Mouse (Mus musculus) hindbrain, postnatal 0 days (tissue): ENCODE measurements around the gene Ebf3. TPM values are rescaled to one million over a fixed set of nuclear protein-coding genes. Genes with fewer than 3 reads are reported as not detected.
A peak's percentile ranks its signal among the peaks of the same experiment; 100 is the strongest.

ENCODE experiments used
- ATAC-seq: fragments of 200-750 bp; cut with Nextera tagmentation; 2 replicates; pipeline ENCODE4 v1.8.0; 2017; ENCODE audit warnings: mild to moderate bottlenecking, moderate TSS enrichment, moderate library complexity
- DNase-seq: peaks from one replicate; pipeline ENCODE4 v3.0.0-alpha.2; 2015; ENCODE audit warnings: low spot score
- H3K27ac ChIP-seq: fragments of 300-500 bp; sonication (generic); 2 replicates; pipeline ENCODE4 v1.5.1; 2014; ENCODE audit warnings: mild to moderate bottlenecking
- H3K27me3 ChIP-seq: fragments of 300-500 bp; sonication (generic); 2 replicates; pipeline ENCODE4 v1.6.1; 2014; ENCODE audit warnings: low read length, mixed read lengths; ENCODE audit not compliant: insufficient read depth
- H3K36me3 ChIP-seq: fragments of 300-500 bp; sonication (generic); 2 replicates; pipeline ENCODE4 v1.6.1; 2014; ENCODE audit warnings: low read length, mixed read lengths; ENCODE audit not compliant: insufficient read depth
- H3K4me1 ChIP-seq: fragments of 300-500 bp; sonication (generic); 2 replicates; pipeline ENCODE4 v1.6.1; 2014; ENCODE audit warnings: antibody characterized with exemption, low read length, mixed read lengths; ENCODE audit not compliant: insufficient read depth
- H3K4me2 ChIP-seq: fragments of 300-500 bp; sonication (generic); 2 replicates; pipeline ENCODE4 v1.6.1; 2014; ENCODE audit warnings: low read depth, mild to moderate bottlenecking, low read length, moderate library complexity, mixed read lengths
- H3K4me3 ChIP-seq: fragments of 300-500 bp; sonication (generic); 2 replicates; pipeline ENCODE4 v1.5.1; 2014; ENCODE audit warnings: low read length
- H3K9ac ChIP-seq: fragments of 300-500 bp; sonication (generic); replicated peaks from 2 replicates; pipeline ENCODE4 v1.6.1; 2014; ENCODE audit warnings: mild to moderate bottlenecking, low read length, moderate library complexity, mixed read lengths
- H3K9me3 ChIP-seq: fragments of 300-500 bp; sonication (generic); 2 replicates; pipeline ENCODE4 v1.6.1; 2016; ENCODE audit warnings: low read length, mixed read lengths
- CTCF ChIP-seq: IDR thresholded peaks from 2 replicates; pipeline ENCODE4 v1.5.1; 2016; ENCODE audit warnings: antibody characterized with exemption, control low read depth, low read depth
- WGBS: fragments of 180-500 bp; shearing (Covaris S2); extraction: QIAGEN DNeasy Blood & Tissue Kit; methylation state at CpG from one replicate; pipeline ENCODE4 v1.1.7; 2014; 5-methylcytosine and 5-hydroxymethylcytosine counted together
- polyA plus RNA-seq: library from polyadenylated mRNA; unstranded; fragments of >200 nt; fragmentation: Nextera tagmentation; extraction: Ambion mirVana; gene quantifications from 2 replicates; pipeline ENCODE4 v1.2.1, GENCODE M21; 2015
- total RNA-seq: library from RNA; depleted of rRNA; stranded (reverse); fragments of >200 nt; gene quantifications from 2 replicates; pipeline ENCODE4 v1.2.3, GENCODE M21; 2014

The Ebf3 gene
- total and polyA plus RNA-seq, 2 experiments from 2014 or later, result 11.5 to 123 TPM

DNA sequence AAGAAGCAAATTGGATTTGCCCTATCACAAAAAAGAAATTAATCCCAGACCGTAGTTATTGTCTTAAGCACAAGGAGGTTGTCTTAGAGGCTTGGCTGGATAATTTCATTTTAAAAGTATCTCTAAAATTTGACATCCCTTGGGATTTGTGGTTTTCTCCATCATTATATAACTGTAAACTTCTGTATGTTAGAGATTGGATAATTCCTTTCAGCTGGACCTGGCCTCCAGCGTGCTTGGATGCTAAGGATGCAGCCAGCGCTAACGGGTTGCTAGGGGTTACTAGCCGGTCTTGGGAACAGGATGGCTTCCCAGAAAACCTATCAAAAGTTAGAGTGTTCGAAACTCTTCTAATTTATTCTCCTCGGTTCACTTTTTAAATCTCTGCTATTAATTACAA is 19.8 kb downstream of the Ebf3 start:
- DNase-seq (no peak), ATAC-seq (no peak)
- WGBS, result 50% methylated on average over 7 of the region's 7 CpGs
- Histone ChIP-seq H3K4me3 (no peak overlapping the region), H3K9me3 (no peaks in the 10 kb centered on the region), H3K27ac (no peak overlapping the region), H3K4me1 (no peaks in the 10 kb centered on the region), H3K36me3 (no peaks in the 10 kb centered on the region), H3K9ac (no peak overlapping the region), H3K4me2 (0 out of 2 replicates have a peak overlapping the region, but pooled peaks have one; percentile 10), H3K27me3 (no peaks in the 10 kb centered on the region)
- TF ChIP-seq CTCF, result no peak

DNA sequence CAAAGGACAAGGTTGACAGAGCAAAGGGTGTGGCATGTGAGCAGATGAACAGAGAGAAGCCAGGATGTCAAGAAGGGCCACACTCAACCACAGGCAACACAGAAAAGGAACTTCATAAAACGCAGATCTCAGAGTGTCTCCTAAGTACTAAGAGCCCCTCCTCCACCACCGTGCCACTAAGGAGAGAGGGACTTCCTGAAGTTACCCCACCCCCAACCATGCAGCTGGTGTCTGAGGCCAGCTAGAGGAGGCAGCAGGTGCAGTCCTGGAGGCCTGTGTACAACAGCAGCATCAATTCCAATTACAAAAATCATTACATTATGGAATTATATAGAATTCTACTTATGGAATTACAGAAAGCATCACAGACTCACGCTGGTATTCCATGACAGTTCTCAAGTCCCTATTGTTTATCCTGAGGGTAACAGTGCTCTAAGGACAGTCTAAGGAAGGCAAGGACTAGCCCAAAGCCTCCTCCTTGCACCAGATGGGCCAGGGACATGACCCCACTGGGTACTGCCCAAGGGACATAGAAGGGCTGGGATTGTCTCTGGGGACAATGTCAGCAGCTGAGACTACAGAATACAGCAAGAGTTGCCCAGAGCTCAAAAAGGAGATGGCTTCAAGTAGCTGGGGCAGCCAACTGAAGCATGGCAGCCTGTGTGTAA is 24.8 kb downstream of the Ebf3 start:
- Histone ChIP-seq H3K4me3 (no peak overlapping the region), H3K36me3 (no peaks in the 10 kb centered on the region), H3K9me3 (no peaks in the 10 kb centered on the region), H3K27ac (no peak overlapping the region), H3K9ac (no peak overlapping the region), H3K27me3 (no peaks in the 10 kb centered on the region), H3K4me1 (no peaks in the 10 kb centered on the region), H3K4me2 (no peak overlapping the region)
- 45% methylated on average over 3 of the region's 3 CpGs for WGBS
- ATAC-seq (no peak), DNase-seq (no peak)
- no peak for TF ChIP-seq CTCF

DNA sequence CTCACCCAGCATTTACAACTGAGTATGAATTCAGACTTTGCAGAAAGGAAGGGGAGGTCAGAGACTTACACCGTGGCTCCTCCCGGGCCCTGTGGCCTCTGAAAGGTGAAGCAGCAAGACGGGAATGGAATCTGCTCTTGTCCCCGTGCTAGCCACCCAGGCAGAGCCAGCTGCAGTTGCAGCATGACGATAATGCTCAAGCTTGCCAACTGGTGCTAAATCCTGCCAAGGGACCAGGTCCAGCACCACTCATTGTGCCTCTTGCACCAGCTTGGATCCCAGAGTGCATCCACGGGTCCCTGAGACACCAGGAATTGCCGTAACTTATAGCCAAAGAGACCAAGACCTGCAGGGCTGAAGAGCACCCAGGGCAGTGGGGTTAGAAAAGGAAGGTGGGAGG is 36.1 kb downstream of the Ebf3 start:
- H3K9me3 ChIP-seq, result no peaks in the 10 kb centered on the region

DNA sequence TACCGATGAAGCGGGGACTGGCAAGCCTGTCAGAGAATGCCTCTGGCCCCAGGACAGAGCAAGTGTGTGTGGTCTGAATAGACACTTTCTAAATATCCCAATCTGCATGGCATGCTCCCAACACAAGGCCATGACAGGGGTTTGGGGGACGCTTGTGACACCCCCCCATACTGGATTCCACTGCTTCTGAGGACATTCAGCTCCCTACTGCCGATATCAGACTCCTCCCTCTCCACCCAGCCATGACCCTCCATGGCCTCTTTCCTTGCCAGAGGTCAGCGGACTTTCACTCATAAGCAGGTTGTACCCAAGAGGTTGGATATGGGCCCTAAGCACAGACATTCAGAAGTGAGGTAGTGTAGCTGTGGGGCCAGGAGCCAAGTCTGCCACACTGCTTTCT is 36.5 kb downstream of the Ebf3 start:
- H3K27me3 ChIP-seq, result no peaks in the 10 kb centered on the region
- no peak overlapping the region for H3K4me2 ChIP-seq
- ATAC-seq (no peak), DNase-seq (no peak)
- H3K9me3 ChIP-seq, result no peaks in the 10 kb centered on the region
- peaks cover 4% of the 10 kb centered on the region; the same call in 1 of the 2 replicates for H3K4me1 ChIP-seq
- TF ChIP-seq CTCF, result no peak
- 59% methylated on average over 5 of the region's 5 CpGs for WGBS
- no peak overlapping the region for H3K27ac ChIP-seq
- H3K4me3 ChIP-seq, result no peak overlapping the region
- no peaks in the 10 kb centered on the region for H3K36me3 ChIP-seq
- H3K9ac ChIP-seq, result no peak overlapping the region

More for the DNA sequence above, 36.1 kb downstream of the Ebf3 start:
- WGBS, result 45% methylated on average over 7 of the region's 7 CpGs
- H3K27ac ChIP-seq, result 0 out of 2 replicates have a peak overlapping the region, but pooled peaks have one; percentile 11
- peak; percentile 73 for DNase-seq
- H3K4me1 ChIP-seq, result peaks cover 4% of the 10 kb centered on the region; the same call in 1 of the 2 replicates
- no peak overlapping the region for H3K4me2 ChIP-seq
- TF ChIP-seq CTCF, result no peak
- H3K9ac ChIP-seq, result no peak overlapping the region
- no peak for ATAC-seq
- no peaks in the 10 kb centered on the region for H3K36me3 ChIP-seq
- H3K4me3 ChIP-seq, result no peak overlapping the region
- no peaks in the 10 kb centered on the region for H3K27me3 ChIP-seq

DNA sequence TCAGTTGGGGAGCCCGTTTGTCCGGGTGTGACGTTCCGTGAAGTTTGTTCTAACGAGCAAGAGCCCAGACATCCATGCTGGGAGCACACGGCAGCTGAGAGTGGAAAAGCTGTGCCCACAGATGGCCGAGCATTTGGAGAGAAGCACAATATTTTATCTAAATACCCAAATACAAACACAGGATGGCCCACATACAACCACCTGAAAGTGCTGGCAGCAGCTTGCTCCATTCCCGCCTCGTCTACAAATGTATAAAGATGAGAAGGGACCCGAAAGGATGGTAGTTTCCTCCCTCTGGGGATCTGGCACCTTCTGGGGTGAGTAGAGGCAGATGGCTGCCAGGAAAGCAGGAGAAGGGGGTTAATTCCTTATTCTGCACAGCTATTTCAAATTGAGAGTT is 42.0 kb downstream of the Ebf3 start:
- no peak for DNase-seq

DNA sequence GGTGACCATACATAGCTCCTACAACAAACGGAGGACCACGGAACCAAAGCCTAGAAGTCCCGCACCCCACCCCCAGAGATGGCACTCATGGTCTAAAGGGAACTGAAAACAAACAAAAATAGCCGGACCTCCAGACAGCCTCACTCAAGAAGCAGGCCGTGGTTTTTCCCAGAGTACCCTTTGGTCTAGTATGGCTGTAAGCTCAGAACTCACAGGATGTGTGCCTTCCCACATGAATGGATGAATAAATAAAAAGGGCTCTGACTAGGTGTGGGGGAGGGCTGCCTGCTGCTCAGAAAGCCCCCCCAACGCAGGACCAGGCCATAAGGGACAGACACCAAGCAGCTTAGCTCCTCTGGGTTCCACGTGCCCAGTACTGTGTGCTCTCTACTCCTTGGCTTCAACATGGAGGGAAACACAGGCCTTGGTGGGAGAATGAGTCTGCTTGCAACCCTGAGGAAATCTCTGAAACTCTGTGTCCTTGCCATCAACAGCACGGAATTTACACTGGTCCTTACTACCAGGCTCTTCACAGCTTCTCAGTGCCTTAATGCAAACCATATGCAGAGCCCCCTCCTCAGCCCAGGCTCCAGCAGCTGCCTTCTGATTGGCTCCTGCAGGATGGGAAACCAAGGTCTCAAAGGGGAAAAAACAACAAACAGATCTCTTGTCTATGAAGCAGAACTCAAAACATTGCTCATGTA is 45.6 kb downstream of the Ebf3 start:
- DNase-seq (no peak), ATAC-seq (no peak)
- no peaks in the 10 kb centered on the region for H3K36me3 ChIP-seq
- H3K27ac ChIP-seq, result no peak overlapping the region
- H3K27me3 ChIP-seq, result no peaks in the 10 kb centered on the region
- H3K4me2 ChIP-seq, result no peak overlapping the region
- no peaks in the 10 kb centered on the region for H3K9me3 ChIP-seq
- H3K4me3 ChIP-seq, result no peak overlapping the region
- no peak for TF ChIP-seq CTCF
- peaks cover 33% of the 10 kb centered on the region for H3K4me1 ChIP-seq
- WGBS, result 67% methylated on average over 8 of the region's 8 CpGs
- H3K9ac ChIP-seq, result no peak overlapping the region

More for the DNA sequence above, 42.0 kb downstream of the Ebf3 start:
- H3K4me2 ChIP-seq, result no peak overlapping the region
- H3K27me3 ChIP-seq, result no peaks in the 10 kb centered on the region
- no peak overlapping the region for H3K9ac ChIP-seq
- H3K36me3 ChIP-seq, result no peaks in the 10 kb centered on the region
- peaks cover 19% of the 10 kb centered on the region for H3K4me1 ChIP-seq
- TF ChIP-seq CTCF, result no peak
- no peaks in the 10 kb centered on the region for H3K9me3 ChIP-seq
- 53% methylated on average over 10 of the region's 10 CpGs for WGBS
- no peak overlapping the region for H3K27ac ChIP-seq
- ATAC-seq, result no peak
- H3K4me3 ChIP-seq, result no peak overlapping the region

DNA sequence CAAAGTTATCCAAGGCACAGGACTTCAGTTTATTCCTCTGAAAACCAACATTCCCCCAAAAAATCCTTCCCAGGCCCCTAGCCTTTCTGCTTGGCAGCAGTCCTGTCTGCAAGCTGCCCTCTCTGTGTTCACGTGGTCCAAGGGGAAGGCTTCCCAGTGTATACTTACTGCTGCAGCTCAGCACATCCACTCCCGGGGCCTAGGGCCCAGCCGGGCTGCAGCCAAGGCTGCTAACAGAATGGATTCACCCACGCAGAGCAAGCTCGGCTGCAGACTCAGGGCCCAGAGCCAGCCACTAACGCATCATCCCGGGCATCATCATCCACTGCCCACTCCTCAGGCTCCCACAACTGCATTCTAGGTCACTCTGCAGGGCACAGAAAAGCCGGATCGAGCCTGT is 46.8 kb downstream of the Ebf3 start:
- no peak overlapping the region for H3K4me3 ChIP-seq
- no peak for TF ChIP-seq CTCF
- no peaks in the 10 kb centered on the region for H3K36me3 ChIP-seq
- whole genome bisulfite sequencing, result 26% methylated on average over 9 of the region's 9 CpGs
- peak; percentile 70 for DNase-seq
- ATAC-seq, result peak; percentile 73
- no peaks in the 10 kb centered on the region for H3K9me3 ChIP-seq
- no peaks in the 10 kb centered on the region for H3K27me3 ChIP-seq
- H3K4me2 ChIP-seq, result 0 out of 2 replicates have a peak overlapping the region, but pooled peaks have one; percentile 51
- no peak overlapping the region; the same call in 1 of the 2 replicates for H3K9ac ChIP-seq
- peaks cover 33% of the 10 kb centered on the region for H3K4me1 ChIP-seq
- peak overlapping the region; percentile 33; the same call in 1 of the 2 replicates for H3K27ac ChIP-seq
